Mouse (Mus musculus): ENCODE measurements around the gene Cbfa2t3.

- TF ChIP-seq CTCF (IDR thresholded peaks at IDR 0.05) (no peak), EP300 (IDR thresholded peaks at IDR 0.05) (peak; percentile 65; the same call in 1 of the 2 replicates)
Measured at GRCm38 (mm10) chr8:122666338-122666764, 32.6 kb downstream of the Cbfa2t3 start.

All from lung, postnatal 0 days (tissue).